Mouse (Mus musculus): ENCODE measurements around the gene Ap3s2. TPM values are rescaled to one million over a fixed set of nuclear protein-coding genes. Genes with fewer than 3 reads are reported as not detected.

Ap3s2 gene
- total and polyA plus RNA-seq, 3 experiments, result 8.3 to 91.2 (median 18.2) TPM

DNA sequence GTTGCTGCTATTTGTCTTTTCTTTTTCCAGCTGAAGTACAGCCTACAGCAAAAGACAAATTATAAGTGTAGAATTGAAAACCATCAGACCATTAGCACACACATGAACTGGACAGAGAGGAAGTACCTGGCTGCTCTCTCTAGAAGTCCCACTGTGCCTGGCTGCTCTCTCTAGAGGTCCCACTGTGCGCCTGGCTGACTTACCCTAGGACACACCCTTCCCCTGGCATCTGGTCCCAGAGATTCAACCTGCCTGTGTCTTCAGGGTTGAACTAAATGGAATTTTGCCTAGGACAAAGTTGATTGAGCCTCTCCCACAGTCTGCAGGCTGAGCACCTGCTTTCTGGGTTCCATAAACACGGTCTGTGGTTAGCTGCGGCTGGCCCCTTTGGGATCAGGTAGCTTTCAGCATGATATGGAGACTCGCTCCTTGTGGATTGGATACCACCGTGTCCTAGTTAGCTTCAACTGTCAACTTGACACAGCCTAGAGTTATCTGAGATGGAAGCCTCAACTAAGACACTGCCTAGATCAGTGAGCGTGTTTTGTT lies 48.6 kb downstream of the Ap3s2 start:
- H3K79me2 ChIP-seq (ENCODE audit: control insufficient read depth, insufficient read depth, low read length, poor library complexity), result no peaks in the 10 kb centered on the region
- peaks cover 0 to 3% of the 10 kb centered on the region in 2 experiments; a peak in 2 of 4 replicates for H3K36me3 ChIP-seq (ENCODE audit: control insufficient read depth in 1 of 2, insufficient read depth in 2 of 2, low read length in 2 of 2)
- no peak overlapping the region for H3K4me3 ChIP-seq (ENCODE audit: control insufficient read depth in 1 of 2, insufficient read depth in 1 of 2, low read depth in 2 of 2, low read length in 2 of 2)
- no peaks in the 10 kb centered on the region for H3K9me3 ChIP-seq (replicated peaks; ENCODE audit: insufficient read depth, low read length)
- TF ChIP-seq KAT2A (conservative IDR thresholded peaks at IDR 0.05; ENCODE audit: low read depth, low read length) (no peak), ZKSCAN1 (IDR thresholded peaks at IDR 0.05; ENCODE audit: low read depth, low read length) (peak; percentile 77; the same call in 1 of the 2 replicates)
- no peak for DNase-seq (ENCODE audit: low read depth, low spot score)
- H3K4me1 ChIP-seq (ENCODE audit: control insufficient read depth in 1 of 2, insufficient read depth in 2 of 2, low read length in 2 of 2), result 0 out of 4 replicates have a peak, but pooled peaks cover 0 to 5% of the 10 kb centered on the region in 2 experiments
- no peaks in the 10 kb centered on the region for H3K27me3 ChIP-seq (ENCODE audit: control insufficient read depth in 1 of 2, insufficient read depth in 2 of 2, low read length in 2 of 2)
- H3K9ac ChIP-seq (ENCODE audit: control insufficient read depth, low read depth, low read length, poor library complexity, severe bottlenecking), result no peak overlapping the region
- no peak overlapping the region for H3K27ac ChIP-seq (ENCODE audit: control insufficient read depth, low read depth, low read length)

- H3K27me3 ChIP-seq (ENCODE audit: control insufficient read depth in 1 of 2, insufficient read depth in 2 of 2, low read length in 2 of 2), result no peaks in the 10 kb centered on the region; a peak in 1 of 4 replicates
- 0 out of 2 replicates have a peak overlapping the region, but pooled peaks have one; percentile 7 for H3K9ac ChIP-seq (ENCODE audit: control insufficient read depth, low read depth, low read length, poor library complexity, severe bottlenecking)
- no peaks in the 10 kb centered on the region for H3K79me2 ChIP-seq (ENCODE audit: control insufficient read depth, insufficient read depth, low read length, poor library complexity)
- no peaks in the 10 kb centered on the region for H3K9me3 ChIP-seq (replicated peaks; ENCODE audit: insufficient read depth, low read length)
- 0 out of 4 replicates have a peak, but pooled peaks cover 0 to 5% of the 10 kb centered on the region in 2 experiments for H3K4me1 ChIP-seq (ENCODE audit: control insufficient read depth in 1 of 2, insufficient read depth in 2 of 2, low read length in 2 of 2)
- H3K4me3 ChIP-seq (ENCODE audit: control insufficient read depth in 1 of 2, insufficient read depth in 1 of 2, low read depth in 2 of 2, low read length in 2 of 2), result no peak overlapping the region
- 0 out of 2 replicates have a peak overlapping the region, but pooled peaks have one; percentile 35 for H3K27ac ChIP-seq (ENCODE audit: control insufficient read depth, low read depth, low read length)
- peak; percentile 50 for DNase-seq (ENCODE audit: low read depth, low spot score)
- TF ChIP-seq TCF12 (IDR thresholded peaks at IDR 0.05; ENCODE audit: low read depth, low read length) (no peak), GATA1 (IDR thresholded peaks at IDR 0.05; ENCODE audit: low read depth, low read length) (no peak), CTCF (IDR thresholded peaks at IDR 0.05 in 2 of 3, conservative IDR thresholded peaks at IDR 0.05 in 1 of 3; ENCODE audit: control insufficient read depth in 1 of 3, insufficient read depth in 1 of 3, low read depth in 2 of 3, low read length in 3 of 3, poor library complexity in 1 of 3, severe bottlenecking in 1 of 3) (no peak), UBTF (IDR thresholded peaks at IDR 0.05; ENCODE audit: borderline replicate concordance, insufficient read depth, low read depth, low read length) (no peak), CHD1 (IDR thresholded peaks at IDR 0.05; ENCODE audit: low read depth, low read length) (no peak), RCOR1 (IDR thresholded peaks at IDR 0.05; ENCODE audit: low read depth, low read length) (no peak), SMC3 (IDR thresholded peaks at IDR 0.05; ENCODE audit: low read depth, low read length) (no peak; the same call in 1 of the 2 replicates), POLR2AphosphoS5 (IDR thresholded peaks at IDR 0.05; ENCODE audit: borderline replicate concordance, low read depth, low read length) (no peak), USF1 (IDR thresholded peaks at IDR 0.05; ENCODE audit: low read depth, low read length) (peak; percentile 68), RAD21 (IDR thresholded peaks at IDR 0.05; ENCODE audit: low read depth, low read length) (peak; percentile 4)
- peaks cover 0 to 3% of the 10 kb centered on the region in 2 experiments; a peak in 2 of 4 replicates for H3K36me3 ChIP-seq (ENCODE audit: control insufficient read depth in 1 of 2, insufficient read depth in 2 of 2, low read length in 2 of 2)
Measured at GRCm38 (mm10) chr7:79869072-79869719, 51.3 kb downstream of the Ap3s2 start.

- TF ChIP-seq USF1 (IDR thresholded peaks at IDR 0.05; ENCODE audit: low read depth, low read length) (no peak), ZKSCAN1 (IDR thresholded peaks at IDR 0.05; ENCODE audit: low read depth, low read length) (no peak), CTCF (IDR thresholded peaks at IDR 0.05 in 2 of 3, conservative IDR thresholded peaks at IDR 0.05 in 1 of 3; ENCODE audit: control insufficient read depth in 1 of 3, insufficient read depth in 1 of 3, low read depth in 2 of 3, low read length in 3 of 3, poor library complexity in 1 of 3, severe bottlenecking in 1 of 3) (no peak), POLR2AphosphoS5 (IDR thresholded peaks at IDR 0.05; ENCODE audit: borderline replicate concordance, low read depth, low read length) (no peak), SMC3 (IDR thresholded peaks at IDR 0.05; ENCODE audit: low read depth, low read length) (no peak), MYC (IDR thresholded peaks at IDR 0.05; ENCODE audit: low read depth, low read length) (no peak), NELFE (IDR thresholded peaks at IDR 0.05; ENCODE audit: low read depth, low read length) (no peak)
- no peaks in the 10 kb centered on the region for H3K9me3 ChIP-seq (replicated peaks; ENCODE audit: insufficient read depth, low read length)
- H3K4me3 ChIP-seq (ENCODE audit: control insufficient read depth in 1 of 2, insufficient read depth in 1 of 2, low read depth in 2 of 2, low read length in 2 of 2), result no peak overlapping the region
- peaks cover 0 to 3% of the 10 kb centered on the region in 2 experiments; a peak in 2 of 4 replicates for H3K36me3 ChIP-seq (ENCODE audit: control insufficient read depth in 1 of 2, insufficient read depth in 2 of 2, low read length in 2 of 2)
- H3K9ac ChIP-seq (ENCODE audit: control insufficient read depth, low read depth, low read length, poor library complexity, severe bottlenecking), result no peak overlapping the region
- DNase-seq (ENCODE audit: low read depth, low spot score), result no peak
- 0 out of 4 replicates have a peak, but pooled peaks cover 0 to 5% of the 10 kb centered on the region in 2 experiments for H3K4me1 ChIP-seq (ENCODE audit: control insufficient read depth in 1 of 2, insufficient read depth in 2 of 2, low read length in 2 of 2)
- no peaks in the 10 kb centered on the region for H3K79me2 ChIP-seq (ENCODE audit: control insufficient read depth, insufficient read depth, low read length, poor library complexity)
- no peak overlapping the region for H3K27ac ChIP-seq (ENCODE audit: control insufficient read depth, low read depth, low read length)
- H3K27me3 ChIP-seq (ENCODE audit: control insufficient read depth in 1 of 2, insufficient read depth in 2 of 2, low read length in 2 of 2), result no peaks in the 10 kb centered on the region; a peak in 1 of 4 replicates
Measured at GRCm38 (mm10) chr7:79868475-79868874, 52.0 kb downstream of the Ap3s2 start.

Measured in MEL (cell line).